Mouse (Mus musculus) CD4-positive, CD25-positive, alpha-beta regulatory T cell, adult 4 months (primary cell): Measurements from ENCODE around the gene Tnfrsf25. TPM values are rescaled to one million over a fixed set of nuclear protein-coding genes. Genes with fewer than 3 reads are reported as not detected.
A peak's percentile ranks its signal among the peaks of the same experiment; 100 is the strongest.

Source experiments
- ATAC-seq: one replicate; pipeline ENCODE4 v1.8.0; 2017
- polyA plus RNA-seq, 2 experiments: library from polyadenylated mRNA; unstranded; fragments of 100-300 nt; shearing (Covaris generic); gene quantifications; one replicate each; pipeline ENCODE4 v1.2.1; 2017

The Tnfrsf25 gene
- 100 to 1,000 TPM; 125 to 170 TPM for polyA plus RNA-seq

- ATAC-seq, result peak; percentile 59
These were observed at the start of gene Tnfrsf25 for GRCm38 (mm10) chr4:152115921-152116612. Tnfrsf25 (plus strand) TSS chr4:152115934.

DNA sequence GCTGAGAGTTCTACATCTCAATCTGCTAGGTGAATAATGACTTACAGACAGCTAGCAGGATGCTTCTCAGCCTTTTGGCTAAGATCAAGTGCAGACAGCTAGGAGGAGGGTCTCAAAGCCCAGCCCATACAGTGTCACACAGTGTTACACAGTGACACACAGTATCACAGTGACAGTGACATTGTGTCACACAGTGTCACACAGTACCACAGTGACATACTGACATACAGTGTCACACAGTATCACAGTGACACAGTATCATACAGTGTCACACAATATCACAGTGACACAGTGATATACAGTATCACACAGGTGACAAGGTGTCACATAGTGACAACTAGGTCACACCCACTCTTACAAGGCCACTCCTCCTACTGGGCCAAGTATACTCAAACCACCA lies 48.5 kb upstream of the Tnfrsf25 start:
- no peak for ATAC-seq

GRCm38 (mm10) chr4:152068166-152068724 lies 47.5 kb upstream of the Tnfrsf25 start:
- no peak for ATAC-seq

- no peak for ATAC-seq
These were observed 46.5 kb upstream of the Tnfrsf25 start for GRCm38 (mm10) chr4:152069245-152069644.

DNA sequence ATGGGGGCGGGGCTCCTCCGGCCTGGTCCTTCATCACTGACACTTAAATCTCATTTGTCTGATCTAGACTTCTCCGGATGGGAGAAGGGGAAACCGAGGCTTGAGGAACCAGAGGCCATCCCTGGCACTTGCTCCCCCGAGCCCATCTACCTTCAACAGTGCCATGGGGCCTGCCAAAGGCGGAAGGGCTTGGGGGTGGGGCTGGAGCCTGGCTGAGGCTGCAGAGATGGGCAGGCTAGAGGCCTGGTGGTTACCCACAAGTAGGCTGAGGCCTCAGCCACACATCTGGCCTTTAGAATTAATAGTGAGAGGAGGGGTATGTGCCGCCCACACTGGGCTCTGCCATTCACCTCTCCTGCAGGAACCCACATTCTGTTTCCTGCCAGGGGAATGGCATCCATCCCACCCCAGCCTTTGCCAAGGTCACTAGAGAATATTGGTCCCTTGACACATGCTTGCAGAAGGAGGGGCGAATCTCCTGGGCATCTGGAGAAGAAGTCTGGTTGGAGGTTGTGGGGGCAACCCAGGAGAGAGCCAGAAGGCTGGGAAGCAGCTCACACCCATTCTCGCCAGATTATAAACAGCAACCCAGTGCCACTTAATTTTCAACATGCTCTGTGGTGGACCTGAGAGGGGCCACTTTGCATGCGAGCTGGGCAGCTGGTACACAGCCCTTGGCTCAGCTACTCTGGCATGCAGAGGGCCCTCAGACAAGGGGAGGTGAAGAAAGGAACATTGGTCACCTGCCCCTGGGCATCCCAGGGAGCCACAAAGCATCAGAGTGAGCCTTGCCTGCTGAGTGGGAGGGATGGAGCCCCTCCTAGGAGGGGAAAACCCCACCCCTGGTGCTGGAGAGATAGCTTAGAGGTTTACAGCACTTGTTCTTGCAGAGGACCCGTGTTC lies 45.0 kb upstream of the Tnfrsf25 start:
- ATAC-seq, result no peak

DNA sequence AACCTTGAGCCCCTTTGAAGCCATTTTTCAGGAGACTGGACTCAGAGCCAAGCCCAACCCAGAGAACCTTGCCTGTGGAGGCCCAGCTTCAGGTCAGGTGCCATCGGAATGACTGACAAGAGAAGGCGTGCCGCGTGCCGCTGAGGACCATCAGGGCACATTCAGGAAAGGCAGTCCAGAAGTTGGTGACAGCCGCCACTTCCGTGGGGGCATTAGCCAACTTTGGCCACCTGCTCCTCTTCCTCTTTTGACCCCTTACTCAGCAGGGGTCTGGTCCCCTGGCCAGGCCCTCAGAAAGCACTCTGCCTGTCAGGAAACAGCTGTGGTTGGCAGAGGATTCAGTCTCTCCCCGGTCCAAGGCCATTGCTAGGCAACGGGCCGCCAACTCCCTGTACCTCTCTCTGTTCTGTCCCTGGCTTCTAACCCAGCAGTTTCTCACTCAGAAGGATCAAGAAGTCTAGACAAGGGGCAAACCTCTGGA lies 43.6 kb upstream of the Tnfrsf25 start, which contains the start of gene Plekhg5:
Gene Plekhg5 (plus strand): TSS at position 378 of the 481 bp plus-strand sequence.
- no peak for ATAC-seq

GRCm38 (mm10) chr4:152072655-152073054 lies 43.1 kb upstream of the Tnfrsf25 start:
- no peak for ATAC-seq

DNA sequence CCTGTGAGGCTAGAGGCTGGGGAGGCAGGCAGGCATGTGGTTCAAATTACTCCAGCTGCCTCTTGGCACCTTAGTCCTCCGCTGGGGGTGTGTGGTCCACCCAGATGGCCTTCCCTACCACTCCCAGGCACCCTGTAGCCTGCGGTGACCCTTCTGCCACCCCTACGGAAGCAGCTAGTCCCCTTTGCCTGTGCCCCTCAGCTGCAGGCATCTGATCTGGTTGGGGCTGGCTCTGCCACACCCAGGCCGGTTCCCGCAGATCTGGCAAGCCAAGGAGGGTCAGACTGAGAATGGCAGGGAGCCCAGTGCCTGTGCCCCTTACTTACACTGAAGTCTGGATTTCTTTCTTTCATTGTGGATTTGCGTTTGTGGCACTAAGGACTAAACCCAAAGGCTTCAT lies 42.0 kb upstream of the Tnfrsf25 start:
- no peak for ATAC-seq

- no peak for ATAC-seq
These were observed 41.2 kb upstream of the Tnfrsf25 start for GRCm38 (mm10) chr4:152074548-152074947.

DNA sequence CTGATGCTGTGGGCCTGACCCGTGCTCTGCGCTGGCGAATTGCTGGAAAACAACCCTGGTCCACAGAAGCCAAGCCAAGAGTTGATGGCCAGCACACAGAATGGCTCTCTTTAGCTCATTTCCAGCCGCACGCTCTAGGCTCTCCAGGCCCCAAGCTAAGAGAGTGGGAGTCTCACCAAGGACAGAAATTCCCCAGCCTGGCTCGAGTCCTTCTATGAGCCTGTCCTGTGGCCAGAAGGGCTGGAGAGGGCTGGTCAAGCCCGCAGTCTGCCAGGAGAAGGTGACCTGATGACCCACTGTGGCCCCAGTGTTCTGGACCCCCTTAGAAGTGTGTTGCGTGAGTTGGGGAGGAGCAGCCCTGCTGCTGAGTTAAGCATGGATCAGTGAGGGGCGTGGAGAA lies 38.5 kb upstream of the Tnfrsf25 start:
- ATAC-seq, result no peak

DNA sequence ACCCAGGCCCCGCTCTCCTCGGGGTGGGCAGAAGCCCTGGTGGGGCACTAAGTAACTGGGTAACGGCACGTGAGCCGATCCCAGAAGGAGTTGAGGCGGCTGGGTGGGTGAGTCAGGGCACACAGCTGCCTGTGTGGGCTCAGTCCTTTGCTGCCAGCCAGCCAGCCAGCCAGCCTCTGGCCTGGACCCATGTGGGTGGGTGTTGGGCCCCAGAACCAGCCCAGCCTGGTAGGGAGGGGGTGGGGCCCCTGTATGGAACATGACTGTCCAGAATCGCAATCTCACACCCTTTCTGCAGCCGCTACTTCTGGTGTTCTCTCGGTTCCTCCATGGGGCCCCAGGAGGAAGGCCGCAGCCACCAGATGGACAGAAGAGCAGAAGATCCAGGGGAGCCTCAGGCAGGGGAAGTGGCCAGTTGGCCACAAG lies 37.6 kb upstream of the Tnfrsf25 start:
- no peak for ATAC-seq

DNA sequence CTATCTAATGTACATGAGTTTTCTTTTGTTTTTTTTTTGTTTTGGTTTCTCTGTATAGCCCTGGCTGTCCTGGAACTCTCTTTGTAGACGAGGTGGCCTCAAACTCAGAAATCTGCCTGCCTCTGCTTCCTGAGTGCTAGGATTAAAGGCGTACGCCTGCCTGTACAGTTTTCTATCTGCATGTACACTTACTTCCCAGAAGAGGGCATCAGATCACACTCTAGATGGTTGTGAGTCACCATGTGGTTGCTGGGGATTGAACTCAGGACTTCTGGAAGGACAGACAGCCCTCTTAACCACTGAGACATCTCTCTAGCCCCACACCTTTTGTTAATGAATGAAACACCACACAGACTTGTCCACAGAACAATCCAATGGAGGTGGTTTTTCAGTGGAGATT lies 36.5 kb upstream of the Tnfrsf25 start:
- no peak for ATAC-seq

DNA sequence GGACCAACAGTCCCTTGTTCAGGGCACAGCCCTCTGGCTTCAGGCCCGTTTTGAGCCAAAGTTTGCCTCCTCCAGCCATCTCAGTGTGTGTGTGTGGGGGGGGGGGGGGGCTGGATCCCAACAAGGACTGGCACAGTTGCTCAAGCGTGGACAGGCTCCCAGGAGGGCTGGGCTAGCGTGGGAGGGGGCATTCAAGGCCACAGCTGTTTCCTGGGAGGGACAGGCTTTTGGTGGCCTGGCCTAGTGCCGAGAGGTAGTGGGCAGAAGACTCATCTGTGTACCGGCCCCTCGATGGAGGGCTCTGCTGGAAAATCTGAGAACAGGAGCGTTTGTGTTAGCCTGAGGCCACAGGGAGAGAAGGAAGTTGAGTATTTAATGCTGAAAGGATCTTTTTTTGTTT lies 35.8 kb upstream of the Tnfrsf25 start:
- no peak for ATAC-seq

GRCm38 (mm10) chr4:152083611-152084220 lies 32.0 kb upstream of the Tnfrsf25 start:
- ATAC-seq, result no peak

- ATAC-seq, result no peak
These were observed 31.1 kb upstream of the Tnfrsf25 start for GRCm38 (mm10) chr4:152084616-152085015.

DNA sequence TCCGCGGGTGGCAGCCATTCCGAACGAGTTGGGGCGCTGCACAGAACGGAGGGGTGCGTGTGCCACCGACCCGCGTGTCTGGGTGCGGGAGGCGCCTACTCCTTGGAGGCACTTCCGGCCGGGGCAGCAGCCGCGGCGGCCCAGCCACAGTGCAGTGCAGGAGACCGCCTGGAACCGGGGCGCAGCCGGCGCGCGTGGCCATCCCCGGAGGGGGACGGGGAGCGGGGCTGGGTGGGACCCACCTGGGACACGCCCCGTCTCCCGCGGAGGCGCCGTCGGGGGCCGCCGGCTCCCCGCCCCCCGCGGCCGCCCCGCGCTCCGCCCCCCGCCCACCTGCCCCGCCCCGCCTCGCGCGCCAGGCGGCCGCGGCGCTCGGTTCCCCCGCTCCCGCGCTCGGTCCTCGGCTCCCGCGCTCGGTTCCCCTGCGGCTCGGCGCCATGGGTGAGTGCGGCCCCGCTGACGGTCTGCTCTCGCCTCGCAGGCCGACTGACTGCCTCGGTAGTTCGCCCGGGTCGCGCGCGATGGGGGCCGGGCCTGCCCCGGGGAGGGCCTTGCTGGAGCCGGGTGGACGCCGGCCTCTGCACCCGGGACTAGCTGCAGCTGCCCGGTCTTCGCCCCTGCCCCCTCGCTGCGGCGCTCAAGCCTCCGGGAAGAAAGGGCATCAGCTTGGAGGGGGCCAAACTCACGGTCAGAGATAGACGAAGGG lies 29.1 kb upstream of the Tnfrsf25 start:
- ATAC-seq, result peak; percentile 82

DNA sequence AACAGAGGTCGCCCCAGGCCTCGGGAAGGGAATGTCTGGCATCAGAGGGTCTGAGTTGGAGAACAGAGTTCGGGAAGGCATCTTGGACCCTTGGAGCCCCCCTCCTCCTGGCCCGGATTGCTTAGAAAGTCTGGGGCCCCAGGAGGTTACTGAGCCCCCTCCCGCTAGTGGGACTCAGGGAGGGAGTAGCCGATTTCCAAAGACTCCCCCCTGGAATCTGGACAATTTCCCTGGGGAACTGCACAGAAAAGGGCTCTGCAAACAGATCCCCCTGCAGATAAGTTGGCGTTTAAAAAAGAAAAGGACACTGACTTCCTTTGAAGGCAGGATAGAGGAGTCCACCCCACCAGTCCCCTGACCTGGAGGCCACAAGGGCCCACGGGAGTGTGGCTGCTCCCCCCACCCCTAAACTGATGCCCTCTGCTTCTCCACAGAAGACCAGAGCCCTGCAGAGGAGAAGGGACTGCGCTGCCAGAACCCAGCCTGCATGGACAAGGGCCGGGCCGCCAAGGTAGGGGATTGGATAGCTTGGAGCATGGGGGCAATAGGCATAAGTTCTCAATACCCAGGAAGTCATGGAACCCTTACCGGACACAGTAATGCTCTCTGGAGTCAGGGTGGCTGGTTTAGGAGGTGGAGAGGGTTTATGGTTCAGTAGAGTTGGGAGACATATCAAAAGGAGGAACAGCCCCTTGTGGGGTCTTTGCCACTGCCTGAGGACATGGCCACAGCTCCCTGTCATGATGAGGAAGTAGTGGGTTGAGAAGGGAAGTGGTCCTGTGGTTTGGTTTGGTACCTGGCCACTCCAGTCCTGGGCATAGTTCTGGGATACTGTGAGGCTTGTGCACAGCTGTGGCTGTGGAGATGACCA lies 28.3 kb upstream of the Tnfrsf25 start:
- ATAC-seq, result no peak

DNA sequence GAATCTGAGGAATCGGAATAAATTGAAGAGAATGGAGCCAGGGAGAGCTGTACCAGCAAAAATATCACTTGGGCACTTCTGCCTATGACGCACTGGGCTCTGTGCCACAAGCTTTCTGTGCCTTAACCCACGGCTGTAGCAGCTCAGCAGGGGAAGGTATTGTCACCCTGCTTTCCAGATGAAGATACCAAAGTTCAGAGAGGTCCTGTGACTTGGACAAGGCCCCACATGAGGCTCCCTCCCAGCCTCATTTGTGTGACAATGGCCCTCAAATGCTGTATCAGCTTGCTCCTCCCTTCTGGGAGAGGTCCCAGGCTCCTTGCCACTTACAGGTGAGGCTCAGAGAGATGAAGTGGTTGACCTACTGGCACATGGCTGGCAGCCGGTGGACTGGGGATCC lies 27.6 kb upstream of the Tnfrsf25 start:
- ATAC-seq, result no peak

DNA sequence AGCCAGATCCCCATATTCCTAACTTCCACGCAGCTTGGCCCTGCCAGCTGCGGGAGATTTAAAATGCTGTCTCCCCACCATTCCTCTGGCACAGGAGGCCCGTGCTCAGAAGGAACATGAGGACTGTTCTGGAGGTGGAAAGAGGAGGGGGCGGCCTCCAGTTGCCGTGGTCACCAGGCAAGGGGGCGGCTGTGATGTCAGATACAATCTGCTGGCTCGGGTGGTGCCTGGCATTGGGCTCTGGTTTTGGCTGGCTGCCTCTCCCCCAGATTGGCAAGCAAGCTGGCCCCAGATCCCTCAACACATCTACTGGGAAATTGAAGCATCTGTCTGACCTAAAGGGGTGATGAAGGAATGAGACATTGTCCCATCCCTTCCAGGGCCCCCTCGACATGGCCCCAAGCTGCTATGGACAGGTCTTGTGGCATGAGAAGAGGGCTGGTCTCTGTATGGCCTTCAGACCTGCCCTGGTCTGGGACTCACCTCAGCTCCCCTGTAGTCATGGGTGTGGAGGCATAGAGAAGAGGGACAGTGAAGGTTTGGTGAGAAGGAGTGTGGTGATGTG lies 27.1 kb upstream of the Tnfrsf25 start:
- ATAC-seq, result no peak

- no peak for ATAC-seq
These were observed 25.5 kb upstream of the Tnfrsf25 start for GRCm38 (mm10) chr4:152090191-152090590.
